Mouse (Mus musculus): ENCODE measurements around the gene Pdzd9.

The Pdzd9 gene

DNA sequence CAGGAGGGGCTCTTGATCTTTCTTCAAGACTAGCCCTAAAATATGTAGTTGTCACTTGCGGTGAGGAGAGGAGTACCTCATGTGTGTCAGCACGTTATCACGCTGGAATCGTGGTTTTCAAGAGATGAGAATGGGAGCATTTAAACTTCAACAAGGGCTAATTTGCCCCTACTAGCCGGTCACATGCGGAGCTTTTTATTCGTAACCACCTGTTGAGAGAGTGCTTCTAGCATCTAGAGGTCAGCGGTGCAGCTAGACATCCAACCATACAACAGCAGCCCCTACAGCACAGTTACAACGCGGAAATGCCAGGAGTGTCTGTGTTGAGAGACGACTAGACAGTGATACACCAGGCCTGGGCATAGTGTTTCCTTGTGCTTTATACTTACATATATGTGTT is 34.3 kb downstream of the Pdzd9 start:
- peak in 1 of 2 experiments; percentile 11 for DNase-seq (ENCODE audit: low spot score in 2 of 2)

DNA sequence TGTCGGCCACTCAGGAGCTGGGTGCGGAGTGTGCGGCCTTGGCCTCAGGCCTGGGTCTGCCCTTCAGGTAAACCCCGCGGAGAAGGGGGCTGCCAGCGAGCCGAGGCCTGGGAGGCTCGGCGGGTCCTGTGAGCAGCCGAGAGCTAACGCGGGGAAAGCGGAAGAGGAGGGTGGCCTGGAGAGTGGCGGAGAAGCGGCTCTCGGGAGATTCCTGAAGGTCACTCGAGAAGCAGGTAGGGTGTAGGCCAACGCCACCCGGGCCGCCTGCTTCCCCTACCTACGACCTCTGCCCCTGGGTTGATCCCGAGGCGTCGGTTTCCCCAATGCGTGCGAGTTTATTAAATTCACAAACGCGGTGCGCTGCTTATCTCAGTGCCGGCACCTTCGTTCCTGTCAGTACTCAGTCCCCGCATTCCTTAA is 34.8 kb downstream of the Pdzd9 start:
- DNase-seq (ENCODE audit: low spot score in 2 of 2): no peak

DNA sequence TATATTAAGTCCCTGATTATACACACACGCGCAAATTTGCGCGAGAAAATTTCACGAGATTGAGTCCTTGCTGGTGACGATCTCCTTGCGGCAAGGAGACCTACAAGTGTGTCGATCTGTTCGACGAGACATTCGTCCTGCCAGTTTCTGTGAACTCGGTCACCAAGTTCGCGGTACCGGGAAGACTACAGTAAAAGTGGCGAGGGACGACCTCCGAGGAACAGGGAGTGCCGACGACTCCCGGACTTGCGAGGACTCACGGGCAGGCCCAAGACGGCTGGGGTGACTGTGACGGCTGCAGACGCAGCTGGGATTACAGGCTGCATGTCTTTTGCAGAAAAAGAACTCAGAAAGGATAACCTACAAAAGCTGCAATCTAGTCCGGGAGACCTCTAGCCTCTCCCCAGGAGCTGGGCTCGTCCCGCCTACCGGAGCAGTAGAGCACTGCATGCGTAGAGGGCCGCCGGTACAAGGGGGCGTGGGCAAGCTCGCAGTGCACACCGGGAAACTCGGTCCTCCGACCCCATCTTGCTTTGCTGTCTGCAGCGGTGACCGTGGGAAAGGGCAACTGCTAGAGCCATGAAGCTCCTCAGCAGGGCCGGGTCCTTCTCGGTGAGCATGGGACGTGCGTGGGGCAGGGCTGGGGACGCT is 35.3 kb downstream of the Pdzd9 start, which contains the start of gene Uqcrc2:
Uqcrc2 (plus strand) TSS at position 466 of the 651 bp plus-strand sequence.
- peak; percentile 75 to 82 for DNase-seq (ENCODE audit: low spot score in 2 of 2)

DNA sequence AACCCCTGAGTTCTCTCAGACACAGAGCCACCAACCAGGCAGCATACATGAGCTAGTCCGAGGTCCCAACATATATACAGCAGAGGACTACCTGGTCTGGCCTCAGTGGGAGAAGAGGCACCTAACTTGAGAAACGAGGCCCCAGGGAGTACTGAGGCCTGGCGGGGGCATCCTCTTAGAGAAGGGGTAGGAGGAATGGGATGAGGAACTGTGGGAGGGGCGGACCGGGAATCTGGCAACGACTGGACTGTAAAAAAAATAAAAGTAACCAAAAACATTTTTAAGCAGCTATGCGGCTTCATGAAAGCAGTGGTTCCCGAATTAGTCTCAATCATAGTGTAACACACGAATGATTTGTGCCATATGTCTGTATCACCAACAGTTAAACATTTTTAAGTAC is 35.8 kb downstream of the Pdzd9 start:
- no peak for DNase-seq (ENCODE audit: low spot score in 2 of 2)

DNA sequence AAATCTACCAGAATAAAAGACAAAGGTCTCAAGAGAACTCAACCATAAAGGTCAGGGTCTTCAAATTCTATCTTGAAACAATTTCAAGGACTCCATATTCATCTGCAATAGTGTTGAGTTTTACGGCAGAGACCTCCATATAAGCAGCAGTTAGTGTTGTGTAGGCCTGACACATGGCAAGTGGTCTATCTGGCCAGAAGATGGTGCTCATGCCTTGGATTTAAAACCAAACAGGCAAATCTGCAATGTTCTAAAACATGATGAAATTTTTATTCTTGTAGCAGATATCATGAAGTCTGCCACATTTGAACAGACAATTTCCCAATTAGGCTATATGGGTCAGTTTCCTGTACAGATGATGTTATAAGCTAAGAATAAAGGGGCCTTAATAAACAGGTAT is 37.6 kb downstream of the Pdzd9 start:
- peak in 1 of 2 experiments; percentile 9 for DNase-seq (ENCODE audit: low spot score in 2 of 2)

DNA sequence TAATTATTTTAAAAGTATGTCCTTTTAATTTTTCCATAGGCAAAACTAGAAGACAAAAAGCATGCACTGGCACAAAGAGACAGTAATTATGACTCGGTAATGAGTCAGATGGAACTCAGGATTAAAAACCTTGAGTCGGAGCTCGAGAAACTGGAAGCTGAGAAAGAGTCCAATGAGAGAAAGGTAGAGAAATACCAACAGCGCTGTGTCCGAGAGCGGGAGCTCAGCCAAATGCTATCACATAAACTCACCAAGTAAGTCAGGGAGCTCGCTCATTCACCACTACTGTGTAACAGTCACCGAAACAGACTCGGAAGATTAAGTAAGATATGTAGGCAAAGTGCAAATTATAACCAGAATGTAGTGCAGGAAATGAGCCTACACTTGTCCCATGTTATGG is 49.3 kb downstream of the Pdzd9 start:
- DNase-seq (ENCODE audit: low spot score in 2 of 2): no peak

DNA sequence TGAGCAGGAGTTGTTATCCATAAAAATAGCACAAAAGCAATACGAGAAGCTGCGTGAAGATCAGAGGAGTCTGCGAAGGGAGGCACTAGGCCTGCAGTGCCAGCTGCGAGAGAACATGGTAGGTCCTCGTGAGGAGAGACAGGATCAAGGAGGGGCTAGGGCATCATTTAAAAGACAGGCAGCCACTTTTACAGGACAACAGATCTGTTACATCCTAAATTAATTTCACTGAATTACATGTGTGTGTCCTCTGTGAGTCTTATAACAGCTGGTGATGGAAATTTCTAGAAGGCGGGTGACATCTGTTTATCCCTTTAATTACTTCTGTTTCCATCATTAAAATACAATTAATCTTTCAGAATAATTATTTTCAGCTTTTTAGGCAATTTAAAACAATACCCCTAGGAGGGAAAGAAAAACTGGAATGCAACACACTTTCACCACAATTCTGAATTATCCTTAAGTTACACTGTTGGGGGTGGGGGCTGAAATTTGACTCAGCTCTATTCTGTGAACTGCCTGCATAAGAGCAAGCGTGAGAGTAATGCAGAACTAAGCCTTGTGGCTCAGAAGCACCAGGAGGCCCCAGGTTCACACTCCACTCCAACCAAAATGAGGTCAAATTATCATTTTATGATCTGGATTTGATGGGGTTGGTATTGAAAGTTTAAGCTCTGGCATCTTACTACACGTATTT is 49.9 kb downstream of the Pdzd9 start:
- no peak for DNase-seq (ENCODE audit: low spot score in 2 of 2)

Measured in thymus, postnatal 10 days (tissue).